In the genomic region with DNA sequence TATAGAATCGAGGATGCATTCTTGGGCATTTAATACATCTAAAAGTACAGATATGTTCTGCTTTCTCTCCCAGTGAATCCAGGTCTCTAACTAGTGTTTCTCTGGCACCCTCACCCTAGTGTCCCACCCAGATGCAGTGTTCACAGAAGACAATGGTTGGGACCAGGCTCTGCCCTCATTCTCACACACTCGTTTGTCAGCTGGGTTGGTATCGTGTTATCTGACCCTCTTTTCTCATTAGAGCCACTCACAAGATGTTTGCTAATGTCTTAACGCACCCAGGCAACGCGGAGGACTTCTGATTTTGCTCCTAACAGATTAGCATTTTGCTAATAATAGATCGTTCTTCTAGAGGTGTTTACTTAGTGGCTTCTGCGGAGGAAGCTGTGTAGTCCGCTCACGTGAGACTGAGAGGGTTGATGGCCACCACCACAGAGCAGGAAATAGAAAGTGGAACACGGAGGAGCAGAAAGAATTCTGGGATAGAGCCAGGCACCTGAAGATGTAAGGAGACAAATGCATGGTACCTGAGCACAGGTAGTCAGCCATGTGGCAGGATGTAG, we compare ENCODE assay signal across 12 mouse cellular contexts. TPM values are rescaled to one million over a fixed set of nuclear protein-coding genes. Genes with fewer than 3 reads are reported as not detected.
DNase-seq lines count a peak whose midpoint lies in the region; ATAC-seq lines count a peak whose summit lies in the region.
"Had no signal": no experiment of that assay in that cellular context is flagged by ENCODE, and none has a peak within 500 bp of the region (broad histone marks: within the 10 kb centered on the region; RNA-seq: fewer than 3 reads in every experiment).

No protein-coding gene starts in this region.

- 0 out of 2 replicates have a peak, but pooled peaks have one; percentile 4 for ATAC-seq in heart, embryonic 16.5 days (replicated peaks; ENCODE audit: extremely low read depth, insufficient read depth, low FRiP score)
- ATAC-seq in forebrain, embryonic 16.5 days: no peak; the same call in 1 of the 2 replicates
- ATAC-seq in activated CD4-positive, CD25-positive, alpha-beta regulatory T cell, adult 4 months: no peak

- H3K27me3 ChIP-seq in heart, embryonic 16.5 days (ENCODE audit: control insufficient read depth, insufficient read depth, low read length): no peaks in the 10 kb centered on the region
- no peaks in the 10 kb centered on the region for H3K27me3 ChIP-seq in forebrain, embryonic 16.5 days (replicated peaks; ENCODE audit: control insufficient read depth, insufficient read depth, low read length)
- H3K27me3 ChIP-seq: limb, embryonic 12.5 days; neural tube, embryonic 12.5 days had no signal

- intact Hi-C loops in heart, postnatal 36 days (cut with DNase I): loop anchor here (5.0 kb wide), 1 partner anchor 88 kb away; no protein-coding TSS in a partner anchor

- H3K4me1 ChIP-seq in heart, embryonic 16.5 days (ENCODE audit: control insufficient read depth, insufficient read depth, low read length): peaks cover 29% of the 10 kb centered on the region
- peaks cover 3% of the 10 kb centered on the region; the same call in 1 of the 2 replicates for H3K4me1 ChIP-seq in forebrain, embryonic 16.5 days (replicated peaks; ENCODE audit: control insufficient read depth, insufficient read depth, low read length)

- WGBS in heart, embryonic 16.5 days: 14% methylated on average over 11 of the region's 11 CpGs
- WGBS in forebrain, embryonic 16.5 days: 59% methylated on average over 11 of the region's 11 CpGs

- H3K36me3 ChIP-seq in heart, embryonic 16.5 days (ENCODE audit: control insufficient read depth, insufficient read depth): no peaks in the 10 kb centered on the region
- no peaks in the 10 kb centered on the region for H3K36me3 ChIP-seq in forebrain, embryonic 16.5 days (ENCODE audit: control insufficient read depth, insufficient read depth)
- H3K36me3 ChIP-seq: limb, embryonic 12.5 days; neural tube, embryonic 12.5 days had no signal

- no peaks in the 10 kb centered on the region for H3K9me3 ChIP-seq in heart, embryonic 16.5 days (replicated peaks; ENCODE audit: control insufficient read depth, low read length)
- H3K9me3 ChIP-seq in forebrain, embryonic 16.5 days (ENCODE audit: control insufficient read depth, low read length): no peaks in the 10 kb centered on the region
- H3K9me3 ChIP-seq: limb, embryonic 12.5 days; neural tube, embryonic 12.5 days had no signal

- H3K9ac ChIP-seq in heart, embryonic 16.5 days (ENCODE audit: low read length): peak overlapping the region; percentile 43; the same call in 1 of the 2 replicates
- no peak overlapping the region for H3K9ac ChIP-seq in forebrain, embryonic 16.5 days (replicated peaks; ENCODE audit: low read depth, low read length)
- H3K9ac ChIP-seq: limb, embryonic 12.5 days; neural tube, embryonic 12.5 days had no signal

- peak; percentile 48 to 51 for DNase-seq in heart, adult 18-20 months
- DNase-seq in heart, postnatal 36 days: no peak
- peak; percentile 55 for DNase-seq in A20 (ENCODE audit: low read depth, low spot score)
- peak; percentile 62 for DNase-seq in lung, postnatal 25 days (ENCODE audit: low spot score)
- DNase-seq in ovary, postnatal 14 days (ENCODE audit: low spot score): no peak
- DNase-seq: cerebellum, adult 11 months; kidney, postnatal 10 days had no signal

- H3K4me3 ChIP-seq in heart, embryonic 16.5 days (ENCODE audit: low read length): peak overlapping the region; percentile 34
- H3K4me3 ChIP-seq in forebrain, embryonic 16.5 days (replicated peaks; ENCODE audit: low read length): no peak overlapping the region
- H3K4me3 ChIP-seq: limb, embryonic 12.5 days; neural tube, embryonic 12.5 days had no signal

- H3K4me2 ChIP-seq in heart, embryonic 16.5 days (ENCODE audit: low read depth, low read length): peak overlapping the region; percentile 60
- H3K4me2 ChIP-seq in forebrain, embryonic 16.5 days (ENCODE audit: low read length): no peak overlapping the region
- H3K4me2 ChIP-seq: limb, embryonic 12.5 days; neural tube, embryonic 12.5 days had no signal

- no peak overlapping the region for H3K27ac ChIP-seq in heart, embryonic 16.5 days (ENCODE audit: low read length)
- H3K27ac ChIP-seq in forebrain, embryonic 16.5 days (ENCODE audit: low read length): no peak overlapping the region
- H3K27ac ChIP-seq: limb, embryonic 12.5 days; neural tube, embryonic 12.5 days had no signal

RNA-seq across cellular contexts. Expression of gene Ppp3ca, which starts 30.6 kb away (rescaled TPM):
- total RNA-seq in heart, adult 18-20 months (2021): 10 to 100 TPM; 42.9 to 44.5 TPM
- 10 to 100 TPM; 47.8 to 48.3 TPM for total RNA-seq in heart, postnatal 36 days (2021)
- polyA plus RNA-seq in heart, embryonic 16.5 days (2015; fragmentation: Nextera tagmentation; extraction: Ambion mirVana): 42.6 and 44.8 TPM in 2 replicates
- polyA plus RNA-seq in forebrain, embryonic 16.5 days (2015; fragmentation: Nextera tagmentation; extraction: Ambion mirVana): 144 and 148 TPM in 2 replicates
- 10 to 100 TPM; 13.5 to 21.0 TPM for polyA plus RNA-seq in activated CD4-positive, CD25-positive, alpha-beta regulatory T cell, adult 4 months (2017; shearing (Covaris generic))

Comparison
In these comparisons a context has a peak if more than half of its experiments do, and no peak if none do; other contexts are left out.
1. DNase-seq: peak in heart, adult 18-20 months (2 of 2), A20 (single experiment) and lung, postnatal 25 days (single experiment); none in heart, postnatal 36 days (0 of 2) and ovary, postnatal 14 days (single experiment).